Mouse (Mus musculus): ENCODE results near the gene Tmbim6.

Tmbim6 gene

GRCm38 (mm10) chr15:99392486-99393385 is at the start of gene Tmbim6:
Tmbim6 (plus strand) TSS chr15:99392882.
- DNase-seq (ENCODE audit: extremely low spot score, low read depth, low spot score) = peak; percentile 98

GRCm38 (mm10) chr15:99343414-99344147 is 49.1 kb upstream of the Tmbim6 start:
- DNase-seq (ENCODE audit: extremely low spot score, low read depth, low spot score) = no peak

GRCm38 (mm10) chr15:99344148-99344870 is 48.4 kb upstream of the Tmbim6 start:
- no peak for DNase-seq (ENCODE audit: extremely low spot score, low read depth, low spot score)

- no peak for DNase-seq (ENCODE audit: extremely low spot score, low read depth, low spot score)
Measured at GRCm38 (mm10) chr15:99344961-99345360, 47.7 kb upstream of the Tmbim6 start.

GRCm38 (mm10) chr15:99351610-99352009 is 41.1 kb upstream of the Tmbim6 start:
- DNase-seq (ENCODE audit: extremely low spot score, low read depth, low spot score) = no peak

GRCm38 (mm10) chr15:99352306-99352705 is 40.4 kb upstream of the Tmbim6 start:
- no peak for DNase-seq (ENCODE audit: extremely low spot score, low read depth, low spot score)

GRCm38 (mm10) chr15:99355660-99356059 is 37.0 kb upstream of the Tmbim6 start:
- DNase-seq (ENCODE audit: extremely low spot score, low read depth, low spot score) = no peak

- no peak for DNase-seq (ENCODE audit: extremely low spot score, low read depth, low spot score)
Measured at GRCm38 (mm10) chr15:99356462-99356861, 36.2 kb upstream of the Tmbim6 start.

- DNase-seq (ENCODE audit: extremely low spot score, low read depth, low spot score) = no peak
Measured at GRCm38 (mm10) chr15:99358952-99359351, 33.7 kb upstream of the Tmbim6 start.

- no peak for DNase-seq (ENCODE audit: extremely low spot score, low read depth, low spot score)
Measured at GRCm38 (mm10) chr15:99364022-99364530, 28.6 kb upstream of the Tmbim6 start.

GRCm38 (mm10) chr15:99364921-99365320 is 27.8 kb upstream of the Tmbim6 start:
- no peak for DNase-seq (ENCODE audit: extremely low spot score, low read depth, low spot score)

GRCm38 (mm10) chr15:99368583-99369266 is 24.0 kb upstream of the Tmbim6 start:
- DNase-seq (ENCODE audit: extremely low spot score, low read depth, low spot score) = no peak

- no peak for DNase-seq (ENCODE audit: extremely low spot score, low read depth, low spot score)
Measured at GRCm38 (mm10) chr15:99369391-99370171, 23.1 kb upstream of the Tmbim6 start.

- DNase-seq (ENCODE audit: extremely low spot score, low read depth, low spot score) = peak; percentile 91
Measured at GRCm38 (mm10) chr15:99370259-99370691, 22.4 kb upstream of the Tmbim6 start, which contains the start of gene Fmnl3. Fmnl3 (minus strand) TSS chr15:99370482.

GRCm38 (mm10) chr15:99371526-99372340 is 20.9 kb upstream of the Tmbim6 start:
- no peak for DNase-seq (ENCODE audit: extremely low spot score, low read depth, low spot score)

GRCm38 (mm10) chr15:99372761-99373160 is 19.9 kb upstream of the Tmbim6 start:
- DNase-seq (ENCODE audit: extremely low spot score, low read depth, low spot score) = no peak

- DNase-seq (ENCODE audit: extremely low spot score, low read depth, low spot score) = no peak
Measured at GRCm38 (mm10) chr15:99375036-99375435, 17.6 kb upstream of the Tmbim6 start.

- DNase-seq (ENCODE audit: extremely low spot score, low read depth, low spot score) = no peak
Measured at GRCm38 (mm10) chr15:99375581-99375980, 17.1 kb upstream of the Tmbim6 start.

- no peak for DNase-seq (ENCODE audit: extremely low spot score, low read depth, low spot score)
Measured at GRCm38 (mm10) chr15:99376240-99376639, 16.4 kb upstream of the Tmbim6 start.
